ENCODE assay signal across 9 mouse cellular contexts in genomic region chr1:195175980-195176931, GRCm38 (mm10). TPM values are rescaled to one million over a fixed set of nuclear protein-coding genes. Genes with fewer than 3 reads are reported as not detected.
DNase-seq lines count a peak whose midpoint lies in the region; ATAC-seq lines count a peak whose summit lies in the region.
"Had no signal": no experiment of that assay in that cellular context is flagged by ENCODE, and none has a peak within 500 bp of the region (broad histone marks: within the 10 kb centered on the region; RNA-seq: fewer than 3 reads in every experiment).

TSS of gene Cr2 (minus strand) at chr1:195176716.

- no peak within 1 kb of the TSS for H3K27ac ChIP-seq in hindbrain, embryonic 15.5 days (replicated peaks)
- H3K27ac ChIP-seq: macrophage had no signal

- no peaks in the 10 kb centered on the region for H3K27me3 ChIP-seq in hindbrain, embryonic 15.5 days

- H3K9me3 ChIP-seq in hindbrain, embryonic 15.5 days: no peaks in the 10 kb centered on the region

- DNase-seq in NIH3T3 (ENCODE audit: low read depth): peak; percentile 4
- DNase-seq in cerebellum, postnatal 10 days: peak; percentile 66 to 75
- peak; percentile 28 to 58 for DNase-seq in frontal cortex, postnatal 14 days (ENCODE audit: low spot score in 2 of 2)
- peak; percentile 14 to 45 for DNase-seq in layer of hippocampus, postnatal 25 days (ENCODE audit: extremely low spot score in 1 of 2, low spot score in 1 of 2)
- DNase-seq in lung, postnatal 25 days (ENCODE audit: low spot score): peak; percentile 55
- DNase-seq in retina, embryonic 14.5 days (ENCODE audit: low spot score): peak; percentile 84
- DNase-seq in thymus, postnatal 25 days: peak; percentile 86

- H3K4me1 ChIP-seq in hindbrain, embryonic 15.5 days (replicated peaks): 0 out of 2 replicates have a peak, but pooled peaks cover 3% of the 10 kb centered on the region

- peak within 1 kb of the TSS; percentile 33; the same call in 1 of the 2 replicates for H3K9ac ChIP-seq in hindbrain, embryonic 15.5 days

- H3K36me3 ChIP-seq in hindbrain, embryonic 15.5 days: no peaks in the 10 kb centered on the region

- 8% methylated on average over 20 of the region's 20 CpGs for WGBS in hindbrain, embryonic 15.5 days

- peak within 1 kb of the TSS; percentile 37 for H3K4me3 ChIP-seq in hindbrain, embryonic 15.5 days

- ATAC-seq in hindbrain, embryonic 15.5 days (ENCODE audit: low FRiP score, low read depth): peak; percentile 93

- peak within 1 kb of the TSS; percentile 71 for H3K4me2 ChIP-seq in hindbrain, embryonic 15.5 days

RNA-seq across cellular contexts. Expression of gene Cr2, which starts in this region (rescaled TPM):
- 0.40 and 0.60 TPM in 2 replicates for polyA plus RNA-seq in hindbrain, embryonic 15.5 days (2015; fragmentation: Nextera tagmentation; extraction: Ambion mirVana)
- total RNA-seq in layer of hippocampus, postnatal 25 days (2021): under 1 TPM; 0.39 to 0.92 TPM
- polyA plus RNA-seq: macrophage had no signal

Comparison
In these comparisons a context has a peak if more than half of its experiments do, and no peak if none do; other contexts are left out.
1. Peak in ATAC-seq, H3K4me3 ChIP-seq, H3K9ac ChIP-seq and H3K4me2 ChIP-seq in hindbrain, embryonic 15.5 days; RNA of the gene not detected or under 1 TPM.
2. Peak in DNase-seq in layer of hippocampus, postnatal 25 days; RNA of the gene not detected or under 1 TPM.
3. DNase-seq: peak in every context shown above with its lines; median percentile 86 in thymus, postnatal 25 days; 84 in retina, embryonic 14.5 days; 70 in cerebellum, postnatal 10 days; 55 in lung, postnatal 25 days; 43 in frontal cortex, postnatal 14 days; 30 in layer of hippocampus, postnatal 25 days; 4 in NIH3T3.